Mouse (Mus musculus) small intestine, adult 2 months (tissue): ENCODE data around the gene Tnfaip3. TPM values are rescaled to one million over a fixed set of nuclear protein-coding genes. Genes with fewer than 3 reads are reported as not detected.

Experiments used
- H3K27ac ChIP-seq: fragments of 200-500 bp; 2 replicates; pipeline ENCODE4 v1.5.1; 2012; ENCODE audit warnings: low read depth, low read length, control low read depth, inconsistent platforms; ENCODE audit not compliant: insufficient read depth
- H3K27me3 ChIP-seq: fragments of 200-500 bp; 2 replicates; pipeline ENCODE4 v1.6.1; 2012; ENCODE audit warnings: mild to moderate bottlenecking, moderate library complexity, low read length, inconsistent platforms; ENCODE audit not compliant: control insufficient read depth, insufficient read depth
- H3K36me3 ChIP-seq: fragments of 200-500 bp; 2 replicates; pipeline ENCODE4 v1.6.1; 2012; ENCODE audit warnings: mild to moderate bottlenecking, low read length, control low read depth, inconsistent platforms; ENCODE audit not compliant: control insufficient read depth, insufficient read depth
- H3K4me1 ChIP-seq: fragments of 200-500 bp; 2 replicates; pipeline ENCODE4 v1.6.1; 2012; ENCODE audit warnings: low read length, inconsistent platforms, mixed read lengths; ENCODE audit not compliant: control insufficient read depth, insufficient read depth, insufficient read length
- H3K4me3 ChIP-seq: fragments of 200-500 bp; 2 replicates; pipeline ENCODE4 v1.5.1; 2012; ENCODE audit warnings: low read depth, mild to moderate bottlenecking, control low read depth, inconsistent platforms, low read length, moderate library complexity
- CTCF ChIP-seq: fragments of 200-500 bp; IDR thresholded peaks from 2 replicates; pipeline ENCODE4 v1.5.1; 2012; ENCODE audit warnings: low read depth, mild to moderate bottlenecking, control low read depth, inconsistent platforms, low read length, moderate library complexity, mixed read lengths; ENCODE audit not compliant: insufficient replicate concordance, insufficient read length; ENCODE audit errors: extremely low read depth
- POLR2A ChIP-seq: fragments of 200-500 bp; IDR thresholded peaks from 2 replicates; pipeline ENCODE4 v1.6.1; 2012; ENCODE audit warnings: low read depth, mild to moderate bottlenecking, control low read depth, inconsistent platforms, low read length, moderate library complexity
- WGBS: fragments of 180-500 bp; shearing (Covaris S2); methylation state at CpG from one replicate; pipeline ENCODE4 v1.1.7; 2018; 5-methylcytosine and 5-hydroxymethylcytosine counted together
- polyA plus RNA-seq: library from polyadenylated mRNA; depleted of rRNA; stranded (reverse); fragments of >200 nt; gene quantifications from 2 replicates; pipeline ENCODE4 v1.2.3, GENCODE M21; 2012

Tnfaip3 gene
- polyA plus RNA-seq, 1 experiment: 7.4 TPM

DNA sequence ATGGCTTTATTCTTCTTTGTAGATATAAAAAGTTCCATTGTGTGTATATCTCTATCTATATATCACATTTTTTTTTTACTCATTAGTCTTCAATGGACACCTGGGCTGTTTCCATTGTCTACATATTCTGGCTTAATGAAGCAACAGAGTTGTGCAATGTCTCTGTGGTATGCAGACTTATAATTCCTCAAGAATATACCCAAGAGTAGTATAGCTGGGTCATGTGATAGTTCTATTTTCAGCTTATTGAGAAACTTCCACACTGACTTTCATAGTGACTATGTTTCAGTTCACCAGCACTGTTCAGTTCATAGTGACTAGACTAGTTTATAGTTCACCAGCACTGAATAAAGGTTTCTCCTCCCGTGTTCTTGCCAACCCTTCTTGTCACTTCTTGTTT lies 38.1 kb upstream of the Tnfaip3 start:
- H3K27ac ChIP-seq: no peak overlapping the region
- H3K36me3 ChIP-seq: no peaks in the 10 kb centered on the region
- no peak for TF ChIP-seq POLR2A
- no peak for TF ChIP-seq CTCF
- WGBS: 71% methylated on average over 1 of the region's 1 CpGs
- no peaks in the 10 kb centered on the region for H3K27me3 ChIP-seq
- H3K4me1 ChIP-seq: no peaks in the 10 kb centered on the region
- no peak overlapping the region for H3K4me3 ChIP-seq

GRCm38 (mm10) chr10:19045986-19046385 lies 30.5 kb upstream of the Tnfaip3 start:
- no peak overlapping the region for H3K4me3 ChIP-seq
- H3K36me3 ChIP-seq: no peaks in the 10 kb centered on the region
- peaks cover 3% of the 10 kb centered on the region; the same call in 1 of the 2 replicates for H3K4me1 ChIP-seq
- H3K27ac ChIP-seq: no peak overlapping the region
- TF ChIP-seq POLR2A (no peak), CTCF (no peak)
- H3K27me3 ChIP-seq: no peaks in the 10 kb centered on the region
- WGBS: 62% methylated on average over 2 of the region's 2 CpGs

GRCm38 (mm10) chr10:19044765-19045516 lies 29.5 kb upstream of the Tnfaip3 start:
- Histone ChIP-seq H3K27ac (no peak overlapping the region; the same call in 1 of the 2 replicates), H3K27me3 (no peaks in the 10 kb centered on the region), H3K4me1 (peaks cover 7% of the 10 kb centered on the region; the same call in 1 of the 2 replicates), H3K4me3 (no peak overlapping the region), H3K36me3 (no peaks in the 10 kb centered on the region)
- TF ChIP-seq POLR2A: no peak
- TF ChIP-seq CTCF: no peak
- 31% methylated on average over 9 of the region's 9 CpGs for WGBS

DNA sequence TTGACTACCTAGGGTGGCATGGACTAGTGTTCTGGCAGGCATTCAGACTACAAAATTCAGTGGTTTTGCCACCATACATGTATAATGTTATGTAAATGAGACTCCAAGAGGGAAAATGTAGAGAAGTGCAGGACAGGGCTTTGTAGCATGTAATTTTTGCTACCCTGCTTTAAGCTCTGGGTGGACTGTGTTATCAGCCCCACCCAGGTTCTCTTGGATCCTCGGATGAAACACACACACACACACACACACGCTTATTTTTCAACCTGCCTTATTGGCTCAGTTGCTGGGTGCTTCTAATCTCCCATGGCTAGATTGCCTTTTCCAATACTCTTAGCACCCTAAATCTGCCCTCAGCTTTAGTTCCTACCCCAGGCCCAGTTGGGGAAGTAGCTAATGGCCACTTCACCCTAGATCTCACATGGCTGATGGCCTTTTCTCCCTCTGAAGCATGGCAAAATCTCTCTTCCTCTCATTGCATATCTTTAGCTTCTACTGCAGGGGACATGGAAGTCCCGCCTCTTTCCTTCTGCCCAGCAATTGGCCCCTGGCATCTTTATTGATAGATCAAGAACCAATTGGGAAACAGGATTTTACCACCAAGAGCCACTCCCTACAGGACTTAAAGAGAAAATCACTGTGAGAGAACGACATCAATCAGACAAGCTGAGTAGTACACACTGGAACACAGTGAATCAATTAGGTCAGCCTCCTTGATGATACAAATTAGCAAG lies 28.2 kb upstream of the Tnfaip3 start:
- Histone ChIP-seq H3K27ac (peak overlapping the region; percentile 65), H3K4me3 (no peak overlapping the region)
- WGBS: 11% methylated on average over 4 of the region's 4 CpGs

DNA sequence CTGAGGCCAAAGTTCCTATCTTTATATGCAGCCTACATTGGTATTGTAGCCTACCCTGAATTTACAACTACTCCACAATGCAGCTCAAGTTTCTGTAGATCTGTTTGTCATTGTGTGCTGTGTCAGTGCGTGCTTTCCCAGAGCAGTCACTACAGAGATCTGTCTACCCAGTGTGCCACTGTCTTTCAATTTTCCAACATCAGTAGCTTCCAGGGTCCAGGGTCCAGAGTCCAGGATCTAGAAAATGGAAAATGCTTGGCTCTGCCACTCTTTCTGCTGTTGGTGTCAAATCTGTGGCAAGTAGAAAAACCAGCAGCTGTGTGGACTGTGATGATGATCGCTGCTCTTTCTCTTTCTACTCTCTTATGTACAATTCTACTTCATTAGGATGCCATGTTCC lies 24.7 kb upstream of the Tnfaip3 start:
- no peaks in the 10 kb centered on the region for H3K27me3 ChIP-seq
- WGBS: 57% methylated on average over 2 of the region's 2 CpGs
- no peak overlapping the region for H3K4me3 ChIP-seq
- H3K36me3 ChIP-seq: no peaks in the 10 kb centered on the region
- TF ChIP-seq POLR2A (no peak), CTCF (no peak)
- H3K4me1 ChIP-seq: peaks cover 7% of the 10 kb centered on the region; the same call in 1 of the 2 replicates
- no peak overlapping the region for H3K27ac ChIP-seq

More for the DNA sequence above, 28.2 kb upstream of the Tnfaip3 start:
- no peaks in the 10 kb centered on the region for H3K36me3 ChIP-seq
- no peaks in the 10 kb centered on the region for H3K27me3 ChIP-seq
- peaks cover 7% of the 10 kb centered on the region; the same call in 1 of the 2 replicates for H3K4me1 ChIP-seq
- TF ChIP-seq CTCF: no peak
- TF ChIP-seq POLR2A: no peak

- Histone ChIP-seq H3K27me3 (no peaks in the 10 kb centered on the region), H3K4me1 (peaks cover 9% of the 10 kb centered on the region), H3K36me3 (no peaks in the 10 kb centered on the region), H3K4me3 (no peak overlapping the region), H3K27ac (peak overlapping the region; percentile 59)
- 27% methylated on average over 3 of the region's 3 CpGs for WGBS
- TF ChIP-seq POLR2A: no peak
- TF ChIP-seq CTCF: no peak
These were observed 19.3 kb upstream of the Tnfaip3 start for GRCm38 (mm10) chr10:19034764-19035163.

GRCm38 (mm10) chr10:19033696-19034095 lies 18.2 kb upstream of the Tnfaip3 start:
- no peaks in the 10 kb centered on the region for H3K27me3 ChIP-seq
- H3K27ac ChIP-seq: no peak overlapping the region
- peaks cover 9% of the 10 kb centered on the region for H3K4me1 ChIP-seq
- 26% methylated on average over 1 of the region's 1 CpGs for WGBS
- no peak overlapping the region for H3K4me3 ChIP-seq
- H3K36me3 ChIP-seq: no peaks in the 10 kb centered on the region
- no peak for TF ChIP-seq POLR2A
- no peak for TF ChIP-seq CTCF
